Mouse (Mus musculus): ENCODE results near the gene Ssmem1. TPM values are rescaled to one million over a fixed set of nuclear protein-coding genes. Genes with fewer than 3 reads are reported as not detected.

Gene Ssmem1
- not detected in 2 replicates for polyA plus RNA-seq (2015; fragmentation: Nextera tagmentation; extraction: Ambion mirVana)

DNA sequence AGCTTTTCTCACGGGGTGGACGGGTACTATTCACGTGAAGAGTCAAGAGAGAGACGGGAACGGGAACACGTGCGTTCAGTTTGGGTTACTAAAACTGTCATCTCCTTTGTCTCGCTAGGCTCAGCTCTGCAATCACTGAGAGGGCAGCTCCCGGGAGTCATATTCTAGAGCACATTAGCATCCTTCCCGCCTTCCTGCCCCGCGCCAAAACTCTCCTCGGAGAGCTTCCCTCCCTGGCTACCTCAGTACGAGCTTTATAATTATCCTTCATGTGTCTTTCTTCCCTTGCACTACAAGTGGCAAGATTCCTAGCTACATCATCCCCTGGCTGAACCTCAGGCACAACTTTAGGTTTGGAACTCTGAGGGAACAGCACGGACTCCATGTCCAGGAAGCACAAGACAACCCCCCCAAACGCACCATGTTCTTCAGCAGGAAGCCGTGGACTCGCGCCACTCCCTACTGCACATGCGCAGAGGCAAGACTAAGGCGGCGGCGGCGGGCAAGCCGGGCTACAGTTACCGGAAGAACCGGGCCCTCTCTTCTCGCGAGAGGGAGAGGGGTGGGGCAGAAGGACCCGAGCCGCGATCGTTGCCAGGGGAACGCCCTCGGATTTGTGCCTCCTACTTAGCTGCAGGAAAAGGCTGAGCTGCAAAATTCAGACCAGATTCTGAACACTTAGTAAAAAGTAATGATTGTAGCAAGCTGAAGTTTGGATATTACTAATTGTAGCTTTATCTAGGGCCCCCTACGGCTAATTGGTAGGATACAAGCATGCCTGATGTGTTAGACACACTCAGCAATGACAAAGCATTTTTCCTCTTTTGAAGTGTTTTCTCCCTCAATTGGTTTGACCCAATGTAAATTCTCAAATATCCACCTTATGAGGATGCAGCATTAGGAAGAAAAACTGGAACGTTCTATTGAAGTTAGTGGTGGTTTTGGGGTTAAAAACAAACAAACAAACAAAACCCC, at the start of gene Ssmem1, which contains the start of gene Tmem209:
Gene Ssmem1 (plus strand): TSS at position 585 of the 975 bp plus-strand sequence.
Gene Tmem209 (minus strand): TSS at position 519 of the 975 bp plus-strand sequence.
- H3K9me3 ChIP-seq, result no peaks in the 10 kb centered on the region
- peak; percentile 99 for ATAC-seq (ENCODE audit: extremely low read depth, insufficient number of reproducible peaks, low FRiP score, low TSS enrichment)

DNA sequence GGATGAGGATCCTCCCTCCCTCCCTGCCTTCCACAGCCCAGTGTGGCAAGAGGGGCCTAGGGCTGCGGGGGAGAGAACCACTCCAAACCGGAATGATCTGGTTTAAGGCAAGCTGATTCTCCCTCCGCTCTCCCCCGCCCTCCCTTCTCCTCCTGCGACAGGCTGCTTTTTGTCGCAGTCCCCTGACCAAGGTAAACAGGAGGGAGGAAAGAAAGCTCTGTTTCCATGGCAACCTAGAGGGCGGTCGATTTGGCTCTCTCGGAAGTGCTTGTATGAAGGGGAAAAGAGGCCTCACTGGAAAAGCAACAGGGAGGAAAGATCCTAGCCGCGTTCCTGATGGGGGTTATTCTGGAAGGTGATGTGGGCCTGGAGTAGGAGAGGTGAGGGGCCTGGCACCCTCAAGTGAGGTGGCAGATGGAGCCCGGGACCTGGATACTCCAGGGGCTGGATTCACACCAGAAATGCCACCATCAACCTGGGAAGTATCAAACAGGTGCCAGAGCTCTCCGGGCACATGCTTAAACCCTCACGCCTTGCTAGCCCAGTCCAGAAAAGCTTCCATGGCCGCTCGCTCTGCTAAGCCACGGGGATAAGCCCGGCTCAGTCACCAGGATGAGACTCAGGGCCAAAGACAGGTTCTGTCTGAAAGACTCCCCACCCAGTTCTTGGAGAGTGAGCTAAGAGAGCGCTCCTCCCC, 48.8 kb upstream of the Ssmem1 start:
- Histone ChIP-seq H3K9me3 (no peaks in the 10 kb centered on the region), H3K4me3 (no peak overlapping the region), H3K9ac (peak overlapping the region; percentile 80), H3K27ac (replicated peaks) (peak overlapping the region; percentile 92), H3K4me1 (peaks cover 53% of the 10 kb centered on the region), H3K4me2 (peak overlapping the region; percentile 76), H3K27me3 (replicated peaks) (no peaks in the 10 kb centered on the region; the same call in 1 of the 2 replicates), H3K36me3 (peaks cover 5% of the 10 kb centered on the region)
- WGBS, result 24% methylated on average over 19 of the region's 19 CpGs
- ATAC-seq (ENCODE audit: extremely low read depth, insufficient number of reproducible peaks, low FRiP score, low TSS enrichment), result peak; percentile 30

More for the DNA sequence above, at the start of gene Ssmem1, which contains the start of gene Tmem209:
- Histone ChIP-seq H3K36me3 (peaks cover 31% of the 10 kb centered on the region), H3K27me3 (replicated peaks) (no peaks in the 10 kb centered on the region), H3K4me1 (peaks cover 18% of the 10 kb centered on the region), H3K4me3 (peak within 1 kb of the TSS; percentile 62), H3K27ac (replicated peaks) (peak within 1 kb of the TSS; percentile 99), H3K4me2 (peak within 1 kb of the TSS; percentile 81), H3K9ac (peak within 1 kb of the TSS; percentile 87)
- WGBS, result under 1% methylated on average over 37 of the region's 37 CpGs

DNA sequence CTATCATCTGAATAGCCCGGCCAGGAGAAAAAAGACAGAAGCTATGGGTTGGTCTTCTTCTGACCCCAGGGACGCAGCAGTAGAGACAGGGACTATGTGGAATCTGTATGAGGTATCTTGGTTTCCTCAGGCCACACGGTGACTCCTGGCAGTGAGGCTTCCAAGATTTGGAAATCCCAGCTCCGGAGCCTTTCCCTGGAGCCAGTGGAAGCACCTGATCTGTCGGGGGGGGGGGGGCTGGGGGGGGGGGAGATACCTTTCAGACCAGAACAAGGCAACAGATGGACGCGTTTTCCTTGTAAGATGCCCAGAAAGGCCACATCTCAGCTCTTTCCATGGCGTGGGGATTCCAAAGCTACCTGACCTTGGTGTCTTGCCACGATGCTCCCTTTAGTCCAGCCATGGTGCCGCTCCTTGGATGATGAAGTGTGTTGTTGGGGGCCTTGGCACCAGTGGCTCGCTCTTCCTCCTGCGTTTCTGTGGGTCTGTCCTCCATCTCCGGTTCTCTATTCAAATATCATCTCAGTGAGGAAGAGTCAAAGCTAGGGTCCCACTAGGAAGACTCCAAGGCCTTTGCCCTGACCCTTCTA, 47.8 kb upstream of the Ssmem1 start:
- Histone ChIP-seq H3K27me3 (replicated peaks) (no peaks in the 10 kb centered on the region; the same call in 1 of the 2 replicates), H3K9me3 (no peaks in the 10 kb centered on the region), H3K9ac (peak overlapping the region; percentile 80; the same call in 1 of the 2 replicates), H3K36me3 (no peaks in the 10 kb centered on the region), H3K27ac (replicated peaks) (peak overlapping the region; percentile 92), H3K4me1 (peaks cover 53% of the 10 kb centered on the region), H3K4me2 (no peak overlapping the region), H3K4me3 (no peak overlapping the region)
- 79% methylated on average over 12 of the region's 13 CpGs for WGBS
- no peak for ATAC-seq (ENCODE audit: extremely low read depth, insufficient number of reproducible peaks, low FRiP score, low TSS enrichment)

DNA sequence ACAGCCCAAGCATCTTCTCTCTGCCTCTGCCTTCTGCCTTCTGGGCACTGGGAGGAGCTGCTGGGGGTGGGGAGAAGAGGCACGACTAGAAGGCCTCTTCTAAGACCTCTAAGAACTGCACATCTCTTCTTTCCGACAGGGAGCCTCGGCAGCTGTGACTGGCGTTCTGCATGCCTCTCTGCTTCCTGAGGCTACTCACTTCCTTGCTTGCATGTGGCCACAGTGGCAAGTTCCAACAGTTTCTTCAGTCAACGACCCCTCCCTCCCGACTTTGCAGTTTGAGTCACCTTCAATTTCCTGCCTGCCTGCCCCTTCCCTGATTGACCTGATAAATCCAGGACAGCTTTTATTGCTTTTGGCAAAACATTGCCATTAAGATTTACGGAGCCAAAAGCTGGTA, 46.8 kb upstream of the Ssmem1 start:
- Histone ChIP-seq H3K4me2 (no peak overlapping the region), H3K4me1 (peaks cover 51% of the 10 kb centered on the region), H3K36me3 (no peaks in the 10 kb centered on the region), H3K9me3 (no peaks in the 10 kb centered on the region), H3K4me3 (no peak overlapping the region), H3K9ac (no peak overlapping the region), H3K27ac (replicated peaks) (peak overlapping the region; percentile 22; the same call in 1 of the 2 replicates), H3K27me3 (replicated peaks) (no peaks in the 10 kb centered on the region; the same call in 1 of the 2 replicates)
- 22% methylated on average over 7 of the region's 7 CpGs for WGBS
- ATAC-seq (ENCODE audit: extremely low read depth, insufficient number of reproducible peaks, low FRiP score, low TSS enrichment), result no peak

- 82% methylated on average over 11 of the region's 11 CpGs for WGBS
- Histone ChIP-seq H3K9me3 (no peaks in the 10 kb centered on the region), H3K27me3 (replicated peaks) (no peaks in the 10 kb centered on the region; the same call in 1 of the 2 replicates), H3K36me3 (no peaks in the 10 kb centered on the region), H3K4me2 (no peak overlapping the region), H3K27ac (replicated peaks) (no peak overlapping the region), H3K4me3 (no peak overlapping the region), H3K9ac (no peak overlapping the region), H3K4me1 (peaks cover 39% of the 10 kb centered on the region)
- ATAC-seq (ENCODE audit: extremely low read depth, insufficient number of reproducible peaks, low FRiP score, low TSS enrichment), result no peak
Measured at GRCm38 (mm10) chr6:30465586-30465985, 44.1 kb upstream of the Ssmem1 start.

- ATAC-seq (ENCODE audit: extremely low read depth, insufficient number of reproducible peaks, low FRiP score, low TSS enrichment), result no peak
- 74% methylated on average over 1 of the region's 1 CpGs for WGBS
Measured at GRCm38 (mm10) chr6:30468058-30468457, 41.6 kb upstream of the Ssmem1 start.

GRCm38 (mm10) chr6:30468684-30469083, 41.0 kb upstream of the Ssmem1 start:
- Histone ChIP-seq H3K9ac (peak overlapping the region; percentile 67; the same call in 1 of the 2 replicates), H3K4me3 (peak overlapping the region; percentile 10; the same call in 1 of the 2 replicates), H3K27me3 (replicated peaks) (no peaks in the 10 kb centered on the region), H3K4me1 (peaks cover 10% of the 10 kb centered on the region; the same call in 1 of the 2 replicates), H3K4me2 (peak overlapping the region; percentile 49), H3K27ac (replicated peaks) (no peak overlapping the region), H3K9me3 (no peaks in the 10 kb centered on the region), H3K36me3 (no peaks in the 10 kb centered on the region)
- WGBS, result 43% methylated on average over 12 of the region's 12 CpGs
- no peak for ATAC-seq (ENCODE audit: extremely low read depth, insufficient number of reproducible peaks, low FRiP score, low TSS enrichment)

More at GRCm38 (mm10) chr6:30468058-30468457, 41.6 kb upstream of the Ssmem1 start:
- Histone ChIP-seq H3K4me1 (peaks cover 16% of the 10 kb centered on the region), H3K4me3 (no peak overlapping the region), H3K4me2 (no peak overlapping the region), H3K36me3 (no peaks in the 10 kb centered on the region), H3K9ac (peak overlapping the region; percentile 33; the same call in 1 of the 2 replicates), H3K27me3 (replicated peaks) (no peaks in the 10 kb centered on the region), H3K9me3 (no peaks in the 10 kb centered on the region), H3K27ac (replicated peaks) (no peak overlapping the region)

DNA sequence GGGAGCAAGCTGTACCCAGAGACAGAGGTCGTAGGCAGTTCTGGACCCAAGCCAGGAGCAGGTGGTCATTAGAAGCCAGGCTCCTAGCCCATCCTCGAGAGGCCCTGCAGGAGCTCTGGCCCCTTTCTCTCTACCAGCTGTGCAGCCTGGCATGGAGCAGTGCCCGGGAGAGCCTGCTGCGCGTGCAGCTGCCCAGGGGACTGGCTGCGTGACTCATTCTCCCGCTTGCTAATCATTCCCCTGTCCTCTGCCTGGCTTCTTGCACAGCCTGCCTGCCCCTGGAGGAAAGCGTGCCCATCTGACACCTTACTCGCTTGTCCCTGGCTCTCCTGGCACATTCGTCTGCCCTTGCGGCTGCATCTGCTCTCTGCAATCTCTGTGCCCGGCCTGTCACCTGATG, 40.3 kb upstream of the Ssmem1 start:
- no peak overlapping the region for H3K4me2 ChIP-seq
- WGBS, result 74% methylated on average over 12 of the region's 12 CpGs
- no peak overlapping the region for H3K9ac ChIP-seq
- H3K36me3 ChIP-seq, result no peaks in the 10 kb centered on the region
- H3K27ac ChIP-seq (replicated peaks), result no peak overlapping the region
- H3K9me3 ChIP-seq, result no peaks in the 10 kb centered on the region
- H3K27me3 ChIP-seq (replicated peaks), result no peaks in the 10 kb centered on the region
- H3K4me3 ChIP-seq, result no peak overlapping the region
- H3K4me1 ChIP-seq, result peaks cover 10% of the 10 kb centered on the region; the same call in 1 of the 2 replicates
- no peak for ATAC-seq (ENCODE audit: extremely low read depth, insufficient number of reproducible peaks, low FRiP score, low TSS enrichment)

- Histone ChIP-seq H3K4me2 (no peak overlapping the region), H3K4me3 (no peak overlapping the region), H3K4me1 (peaks cover 10% of the 10 kb centered on the region; the same call in 1 of the 2 replicates), H3K9me3 (no peaks in the 10 kb centered on the region), H3K27me3 (replicated peaks) (no peaks in the 10 kb centered on the region), H3K27ac (replicated peaks) (no peak overlapping the region), H3K36me3 (0 out of 2 replicates have a peak, but pooled peaks cover 2% of the 10 kb centered on the region), H3K9ac (no peak overlapping the region)
- no peak for ATAC-seq (ENCODE audit: extremely low read depth, insufficient number of reproducible peaks, low FRiP score, low TSS enrichment)
- 68% methylated on average over 3 of the region's 3 CpGs for WGBS
Measured at GRCm38 (mm10) chr6:30471706-30472105, 37.9 kb upstream of the Ssmem1 start.

DNA sequence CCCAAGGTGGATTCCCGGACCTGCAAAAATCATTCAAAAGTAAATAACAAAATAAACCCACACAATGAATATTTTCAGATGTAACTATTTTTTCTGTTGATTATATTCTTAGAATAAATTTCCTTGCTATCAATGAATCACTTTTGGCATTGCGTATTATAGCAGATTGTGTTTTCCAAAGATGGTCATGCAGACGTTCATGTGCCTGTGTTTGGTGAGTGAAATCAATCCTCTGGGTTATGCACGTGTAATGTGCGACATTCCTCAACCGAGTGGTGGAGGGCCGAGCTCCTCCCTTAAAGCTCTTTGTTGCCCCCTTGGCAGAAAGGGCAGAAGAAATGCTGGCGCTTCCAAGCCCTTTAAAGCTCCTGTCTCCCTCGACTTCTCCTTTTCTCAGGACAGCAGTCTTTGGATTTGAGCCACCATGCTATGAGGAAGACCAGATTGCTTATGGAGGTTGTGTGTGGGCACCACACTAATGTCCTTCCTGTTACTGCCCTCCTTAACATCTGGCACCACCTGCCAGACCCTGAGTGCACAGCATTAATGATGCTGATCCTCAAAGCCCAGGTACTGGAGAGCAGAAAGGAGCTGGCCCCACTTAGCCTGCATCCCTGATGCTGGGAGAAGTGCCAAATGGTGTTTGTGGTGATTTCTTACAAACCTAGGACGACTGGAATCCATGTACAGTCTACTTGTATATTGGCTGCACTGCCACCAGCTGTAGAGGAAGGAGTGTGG, 33.5 kb upstream of the Ssmem1 start:
- Histone ChIP-seq H3K27ac (replicated peaks) (no peak overlapping the region), H3K36me3 (peaks cover 41% of the 10 kb centered on the region), H3K9me3 (no peaks in the 10 kb centered on the region), H3K4me1 (0 out of 2 replicates have a peak, but pooled peaks cover 4% of the 10 kb centered on the region), H3K4me3 (no peak overlapping the region), H3K9ac (no peak overlapping the region), H3K4me2 (no peak overlapping the region), H3K27me3 (replicated peaks) (no peaks in the 10 kb centered on the region)
- WGBS, result 56% methylated on average over 10 of the region's 10 CpGs
- no peak for ATAC-seq (ENCODE audit: extremely low read depth, insufficient number of reproducible peaks, low FRiP score, low TSS enrichment)

All from heart, embryonic 13.5 days (tissue).